Mouse (Mus musculus) bone marrow, adult 2 months (tissue): ENCODE measurements around the gene Map10.

Experiments used
- CTCF ChIP-seq: fragments of 200-500 bp; IDR thresholded peaks from 2 replicates; pipeline ENCODE4 v1.5.1; 2011; ENCODE audit warnings: low read length, control low read depth; ENCODE audit not compliant: control insufficient read depth, insufficient read depth
- POLR2A ChIP-seq: fragments of 200-500 bp; IDR thresholded peaks from 2 replicates; pipeline ENCODE4 v1.6.1; 2011; ENCODE audit warnings: low read depth, mild to moderate bottlenecking, control low read depth, low read length, borderline replicate concordance; ENCODE audit not compliant: control insufficient read depth

GRCm38 (mm10) chr8:125700407-125700806 is 30.8 kb downstream of the Map10 start:
- TF ChIP-seq CTCF, result no peak
- TF ChIP-seq POLR2A, result no peak
